Mouse (Mus musculus) bone marrow macrophage, adult 2 months (primary cell): ENCODE measurements at regions not wholly inside any gene's neighbourhood (a gene's known extent, or its start where the extent isn't known, plus 50 kb on each side); places are given as distances from the start of the nearest gene placed in this dataset.

ENCODE experiments used
- H3K27ac ChIP-seq: 2 replicates; pipeline ENCODE4 v1.5.1; 2012; ENCODE audit warnings: low read depth, low read length; ENCODE audit not compliant: insufficient read depth
- H3K4me1 ChIP-seq: 2 replicates; pipeline ENCODE4 v1.6.1; 2012; ENCODE audit warnings: low read length; ENCODE audit not compliant: control insufficient read depth, insufficient read depth
- H3K4me3 ChIP-seq: 2 replicates; pipeline ENCODE4 v1.5.1; 2012; ENCODE audit warnings: mild to moderate bottlenecking, low read length, moderate library complexity; ENCODE audit not compliant: insufficient read depth
- CTCF ChIP-seq: IDR thresholded peaks from 2 replicates; pipeline ENCODE4 v1.5.1; 2012; ENCODE audit warnings: low read depth, mild to moderate bottlenecking, low read length, moderate library complexity
- POLR2A ChIP-seq: IDR thresholded peaks from 2 replicates; pipeline ENCODE4 v1.6.1; 2012; ENCODE audit warnings: mild to moderate bottlenecking, low read depth, low read length, borderline replicate concordance

GRCm38 (mm10) chr13:113536306-113536705, 82.1 kb downstream of the Snx18 start:
- Histone ChIP-seq H3K4me3 (no peak overlapping the region), H3K27ac (no peak overlapping the region), H3K4me1 (0 out of 2 replicates have a peak, but pooled peaks cover 2% of the 10 kb centered on the region)
- no peak for TF ChIP-seq POLR2A
- no peak for TF ChIP-seq CTCF

GRCm38 (mm10) chr13:113534664-113535455, 83.5 kb downstream of the Snx18 start:
- H3K4me3 ChIP-seq: no peak overlapping the region
- TF ChIP-seq CTCF (no peak), POLR2A (no peak)
- H3K27ac ChIP-seq: no peak overlapping the region
- H3K4me1 ChIP-seq: 0 out of 2 replicates have a peak, but pooled peaks cover 2% of the 10 kb centered on the region

GRCm38 (mm10) chr13:113533884-113534445, 84.4 kb downstream of the Snx18 start:
- Histone ChIP-seq H3K27ac (no peak overlapping the region), H3K4me3 (no peak overlapping the region), H3K4me1 (0 out of 2 replicates have a peak, but pooled peaks cover 2% of the 10 kb centered on the region)
- TF ChIP-seq CTCF (no peak), POLR2A (no peak)

GRCm38 (mm10) chr13:113526997-113527396, 91.4 kb downstream of the Snx18 start:
- Histone ChIP-seq H3K4me3 (no peak overlapping the region), H3K27ac (no peak overlapping the region), H3K4me1 (no peaks in the 10 kb centered on the region)
- no peak for TF ChIP-seq CTCF
- TF ChIP-seq POLR2A: no peak

GRCm38 (mm10) chr13:113523503-113523902, 94.9 kb downstream of the Snx18 start:
- H3K27ac ChIP-seq: no peak overlapping the region
- no peaks in the 10 kb centered on the region for H3K4me1 ChIP-seq
- no peak for TF ChIP-seq CTCF
- TF ChIP-seq POLR2A: no peak
- H3K4me3 ChIP-seq: no peak overlapping the region

- no peak overlapping the region for H3K4me3 ChIP-seq
- no peak overlapping the region for H3K27ac ChIP-seq
- peaks cover 11% of the 10 kb centered on the region for H3K4me1 ChIP-seq
- TF ChIP-seq POLR2A (no peak), CTCF (no peak)
Measured at GRCm38 (mm10) chr13:113518144-113518543, 100.2 kb downstream of the Snx18 start.

GRCm38 (mm10) chr13:113516102-113516501, 102.3 kb downstream of the Snx18 start:
- TF ChIP-seq CTCF (no peak), POLR2A (no peak)
- Histone ChIP-seq H3K27ac (no peak overlapping the region), H3K4me3 (no peak overlapping the region), H3K4me1 (peaks cover 11% of the 10 kb centered on the region)

GRCm38 (mm10) chr13:113515162-113515600, 103.2 kb downstream of the Snx18 start:
- no peak for TF ChIP-seq POLR2A
- TF ChIP-seq CTCF: no peak
- Histone ChIP-seq H3K4me3 (no peak overlapping the region), H3K4me1 (peaks cover 11% of the 10 kb centered on the region), H3K27ac (no peak overlapping the region)

- peaks cover 20% of the 10 kb centered on the region for H3K4me1 ChIP-seq
- peak overlapping the region; percentile 27; the same call in 1 of the 2 replicates for H3K27ac ChIP-seq
- TF ChIP-seq CTCF (no peak), POLR2A (no peak)
- H3K4me3 ChIP-seq: no peak overlapping the region
Measured at GRCm38 (mm10) chr13:113509403-113510185, 108.8 kb downstream of the Snx18 start.
